Mouse (Mus musculus) embryonic facial prominence, embryonic 11.5 days (tissue): Measurements from ENCODE around the gene Katna1. TPM values are rescaled to one million over a fixed set of nuclear protein-coding genes. Genes with fewer than 3 reads are reported as not detected.

Source experiments
- ATAC-seq: fragments of 200-750 bp; cut with Nextera tagmentation; replicated peaks from 2 replicates; pipeline ENCODE4 v1.8.0; 2017; ENCODE audit warnings: low read depth; ENCODE audit not compliant: insufficient number of reproducible peaks, low FRiP score, low TSS enrichment
- DNase-seq: peaks from one replicate; pipeline ENCODE4 v3.0.0-alpha.2; 2015; ENCODE audit warnings: low spot score
- H3K27ac ChIP-seq: fragments of 300-500 bp; sonication (generic); replicated peaks from 2 replicates; pipeline ENCODE4 v1.5.1; 2014; ENCODE audit warnings: mild to moderate bottlenecking, low read depth, low read length, control low read depth
- H3K27me3 ChIP-seq: fragments of 300-500 bp; sonication (generic); 2 replicates; pipeline ENCODE4 v1.6.1; 2014; ENCODE audit warnings: mild to moderate bottlenecking, low read length, moderate library complexity, mixed read lengths; ENCODE audit not compliant: control insufficient read depth, insufficient read depth
- H3K36me3 ChIP-seq: fragments of 300-500 bp; sonication (generic); replicated peaks from 2 replicates; pipeline ENCODE4 v1.6.1; 2014; ENCODE audit warnings: low read depth, mild to moderate bottlenecking, low read length, moderate library complexity, mixed read lengths; ENCODE audit not compliant: control insufficient read depth, insufficient read depth
- H3K4me1 ChIP-seq: fragments of 300-500 bp; sonication (generic); 2 replicates; pipeline ENCODE4 v1.6.1; 2014; ENCODE audit warnings: low read length, mixed read lengths; ENCODE audit not compliant: control insufficient read depth, insufficient read depth
- H3K4me2 ChIP-seq: fragments of 300-500 bp; sonication (generic); 2 replicates; pipeline ENCODE4 v1.6.1; 2014; ENCODE audit warnings: low read depth, mild to moderate bottlenecking, control low read depth, low read length, moderate library complexity
- H3K4me3 ChIP-seq: fragments of 300-500 bp; sonication (generic); 2 replicates; pipeline ENCODE4 v1.5.1; 2014; ENCODE audit warnings: low read depth, low read length, control low read depth
- H3K9ac ChIP-seq: fragments of 300-500 bp; sonication (generic); replicated peaks from 2 replicates; pipeline ENCODE4 v1.6.1; 2014; ENCODE audit warnings: mild to moderate bottlenecking, control low read depth, low read length
- H3K9me3 ChIP-seq: fragments of 300-500 bp; sonication (generic); replicated peaks from 2 replicates; pipeline ENCODE4 v1.6.1; 2016; ENCODE audit warnings: mild to moderate bottlenecking, low read length, inconsistent platforms, mixed read lengths; ENCODE audit not compliant: control insufficient read depth
- WGBS: fragments of 180-500 bp; shearing (Covaris S2); extraction: QIAGEN DNeasy Blood & Tissue Kit; methylation state at CpG from one replicate; pipeline ENCODE4 v1.1.7; 2014; 5-methylcytosine and 5-hydroxymethylcytosine counted together
- polyA plus RNA-seq: library from polyadenylated mRNA; unstranded; fragments of >200 nt; fragmentation: Nextera tagmentation; extraction: Ambion mirVana; gene quantifications from 2 replicates; pipeline ENCODE4 v1.2.1, GENCODE M21; 2014

The Katna1 gene
- polyA plus RNA-seq, 1 experiment from 2014 or later = 83.5 TPM

DNA sequence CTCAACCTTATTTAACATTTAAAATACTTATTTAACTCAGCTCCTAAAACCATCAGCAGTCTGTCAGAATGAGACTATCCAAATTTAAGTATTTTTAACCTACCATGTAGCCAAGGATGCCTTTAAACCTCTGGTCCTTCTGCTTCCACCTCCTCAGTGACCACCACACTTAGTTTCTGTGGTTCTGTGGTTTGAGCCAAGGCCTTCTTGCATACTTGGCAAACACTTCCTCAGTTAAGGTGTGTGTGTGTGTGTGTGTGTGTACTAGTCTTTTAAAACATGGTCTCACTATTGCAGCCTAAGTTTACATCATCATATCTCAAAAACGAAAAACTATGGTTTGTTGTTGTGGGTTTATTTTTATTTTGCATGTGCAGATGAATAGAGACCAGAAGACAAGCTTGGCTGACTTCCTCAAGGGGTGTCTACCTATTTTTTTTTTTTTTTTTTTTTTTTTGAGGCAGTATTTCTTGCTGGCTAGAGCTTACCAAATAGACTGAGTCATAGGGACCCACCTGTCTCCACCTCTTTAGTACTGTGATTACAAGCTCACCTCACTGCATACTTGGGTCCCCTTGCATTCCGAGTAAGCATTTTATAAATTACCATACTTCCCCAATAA lies 76.8 kb downstream of the Katna1 start:
- H3K4me2 ChIP-seq = no peak overlapping the region
- no peak overlapping the region for H3K4me3 ChIP-seq
- DNase-seq (no peak), ATAC-seq (no peak)
- H3K27me3 ChIP-seq = no peaks in the 10 kb centered on the region
- H3K9ac ChIP-seq = no peak overlapping the region
- H3K9me3 ChIP-seq = no peaks in the 10 kb centered on the region
- H3K27ac ChIP-seq = no peak overlapping the region
- H3K4me1 ChIP-seq = no peaks in the 10 kb centered on the region
- H3K36me3 ChIP-seq = no peaks in the 10 kb centered on the region; the same call in none of the 2 replicates
- 87% methylated on average over 2 of the region's 2 CpGs for WGBS

DNA sequence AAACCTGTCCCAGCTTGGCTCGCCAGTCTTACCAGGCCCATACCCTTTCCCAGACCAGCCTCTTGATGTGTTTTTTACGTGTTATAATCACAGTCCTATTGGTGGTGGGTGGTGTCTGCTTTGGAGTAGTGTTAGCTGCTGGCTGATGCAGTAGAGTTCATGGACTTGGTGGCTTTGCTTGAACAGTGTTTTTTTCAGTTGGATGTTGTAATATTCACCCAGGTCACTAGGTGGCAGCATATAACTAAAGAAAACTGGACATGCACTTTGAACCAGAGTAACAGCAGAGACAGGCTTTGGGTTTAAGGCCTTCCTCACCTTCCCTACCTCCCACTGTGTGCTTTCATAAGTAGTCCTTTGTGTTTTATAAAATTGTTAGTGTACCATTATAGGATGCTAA lies 84.1 kb downstream of the Katna1 start:
- Histone ChIP-seq H3K4me2 (no peak overlapping the region), H3K27me3 (no peaks in the 10 kb centered on the region), H3K4me3 (no peak overlapping the region), H3K27ac (no peak overlapping the region), H3K36me3 (no peaks in the 10 kb centered on the region; the same call in 1 of the 2 replicates), H3K4me1 (no peaks in the 10 kb centered on the region), H3K9ac (no peak overlapping the region), H3K9me3 (no peaks in the 10 kb centered on the region)
- ATAC-seq (no peak), DNase-seq (peak; percentile 79)
- WGBS = 48% methylated on average over 2 of the region's 2 CpGs

Other genes starting within 250 kb of the Katna1 start
- gene Lrp11, start 136.2 kb upstream of the Katna1 start, polyA plus RNA-seq = 6.1 and 7.5 TPM in 2 replicates
- gene Nup43, start 58.5 kb upstream of the Katna1 start, polyA plus RNA-seq = 73.5 and 84.4 TPM in 2 replicates
- 131 and 139 TPM in 2 replicates for gene Pcmt1, start 44.9 kb upstream of the Katna1 start, polyA plus RNA-seq
- gene Lats1, start 44.8 kb upstream of the Katna1 start, polyA plus RNA-seq = 9.6 and 11.4 TPM in 2 replicates
- 61.6 and 61.7 TPM in 2 replicates for gene Ginm1, start 66.8 kb downstream of the Katna1 start, polyA plus RNA-seq
- 48.5 and 49.1 TPM in 2 replicates for gene Ppil4, start 66.9 kb downstream of the Katna1 start, polyA plus RNA-seq
- 0.07 and 0.08 TPM in 2 replicates for gene Zc3h12d, start 106.5 kb downstream of the Katna1 start, polyA plus RNA-seq
- gene Tab2, start 230.2 kb downstream of the Katna1 start, polyA plus RNA-seq = 28.8 and 30.0 TPM in 2 replicates